Mouse (Mus musculus) C2C12 (cell line): ENCODE results near the gene Gpr89.

Source experiments
- CEBPB ChIP-seq: IDR thresholded peaks from one replicate; pipeline ENCODE4 v1.6.1; 2011; ENCODE audit warnings: low read depth, mild to moderate bottlenecking, control low read depth, moderate library complexity
- CTCF ChIP-seq: IDR thresholded peaks from one replicate; pipeline ENCODE4 v1.5.1; 2011; ENCODE audit not compliant: control insufficient read depth, insufficient read depth, insufficient read length

GRCm38 (mm10) chr3:96920991-96921390, 15.8 kb upstream of the Gpr89 start:
- TF ChIP-seq CTCF (no peak), CEBPB (no peak)
